Mouse (Mus musculus): ENCODE results near the gene Tktl2. TPM values are rescaled to one million over a fixed set of nuclear protein-coding genes. Genes with fewer than 3 reads are reported as not detected.

The Tktl2 gene
- polyA plus RNA-seq, 1 experiment from 2014 or later, result not detected

DNA sequence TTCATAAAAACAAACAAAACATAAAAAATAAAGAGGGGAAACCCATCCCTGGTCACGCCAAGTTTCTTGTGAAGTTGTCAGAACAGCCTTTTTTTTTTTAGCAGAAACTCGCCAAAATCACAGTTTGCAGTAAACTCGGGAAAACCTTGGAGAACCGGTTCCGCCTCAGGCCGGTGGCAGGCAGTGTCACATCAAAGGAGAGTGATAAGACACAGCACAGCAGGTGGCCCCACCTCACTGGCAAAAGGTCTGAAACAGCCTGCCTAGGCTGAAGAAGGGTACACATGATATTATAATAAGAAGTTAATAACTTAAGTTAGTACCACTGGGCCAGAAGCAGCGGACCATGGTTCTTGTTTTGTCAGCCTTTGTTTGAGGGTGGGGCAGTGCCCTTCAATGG lies 38.5 kb downstream of the Tktl2 start:
- no peak for ATAC-seq (ENCODE audit: low FRiP score, low read depth)
- Histone ChIP-seq H3K9ac (no peak overlapping the region), H3K27me3 (no peaks in the 10 kb centered on the region), H3K4me1 (no peaks in the 10 kb centered on the region), H3K9me3 (no peaks in the 10 kb centered on the region), H3K27ac (no peak overlapping the region), H3K4me3 (no peak overlapping the region), H3K36me3 (no peaks in the 10 kb centered on the region), H3K4me2 (replicated peaks) (no peak overlapping the region)
- 9% methylated on average over 7 of the region's 7 CpGs for WGBS

Other genes with a start within 250 kb of the Tktl2 start
- gene Tma16, start 25.2 kb upstream of the Tktl2 start, polyA plus RNA-seq (2015; fragmentation: Nextera tagmentation; extraction: Ambion mirVana), result 15.1 and 17.5 TPM in 2 replicates
- gene Npy5r, start 176.4 kb downstream of the Tktl2 start, polyA plus RNA-seq (2015; fragmentation: Nextera tagmentation; extraction: Ambion mirVana), result 0.06 TPM in 1 of 2 replicates, not detected in the other
- gene Npy1r, start 185.4 kb downstream of the Tktl2 start, polyA plus RNA-seq (2015; fragmentation: Nextera tagmentation; extraction: Ambion mirVana), result 1.4 and 1.8 TPM in 2 replicates